Mouse (Mus musculus) midbrain, embryonic 13.5 days (tissue): ENCODE results near the gene Irak1bp1. TPM values are rescaled to one million over a fixed set of nuclear protein-coding genes. Genes with fewer than 3 reads are reported as not detected.

Experiments
- ATAC-seq: fragments of 200-750 bp; cut with Nextera tagmentation; 2 replicates; pipeline ENCODE4 v1.8.0; 2017; ENCODE audit warnings: mild to moderate bottlenecking, moderate TSS enrichment, moderate library complexity
- H3K27ac ChIP-seq: fragments of 300-500 bp; sonication (generic); 2 replicates; pipeline ENCODE4 v1.5.1; 2015; ENCODE audit warnings: inconsistent platforms, mild to moderate bottlenecking, moderate library complexity
- H3K27me3 ChIP-seq: fragments of 300-500 bp; sonication (generic); 2 replicates; pipeline ENCODE4 v1.6.1; 2015; ENCODE audit warnings: mild to moderate bottlenecking, inconsistent platforms
- H3K36me3 ChIP-seq: fragments of 300-500 bp; sonication (generic); 2 replicates; pipeline ENCODE4 v1.6.1; 2015; ENCODE audit warnings: mild to moderate bottlenecking, inconsistent platforms
- H3K4me1 ChIP-seq: fragments of 300-500 bp; sonication (generic); replicated peaks from 2 replicates; pipeline ENCODE4 v1.6.1; 2015; ENCODE audit warnings: inconsistent platforms
- H3K4me2 ChIP-seq: fragments of 300-500 bp; sonication (generic); replicated peaks from 2 replicates; pipeline ENCODE4 v1.6.1; 2015; ENCODE audit warnings: moderate library complexity, mild to moderate bottlenecking, inconsistent platforms
- H3K4me3 ChIP-seq: fragments of 300-500 bp; sonication (generic); replicated peaks from 2 replicates; pipeline ENCODE4 v1.5.1; 2015; ENCODE audit warnings: mild to moderate bottlenecking, inconsistent platforms
- H3K9ac ChIP-seq: fragments of 300-500 bp; sonication (generic); replicated peaks from 2 replicates; pipeline ENCODE4 v1.6.1; 2015; ENCODE audit warnings: mild to moderate bottlenecking, inconsistent platforms
- H3K9me3 ChIP-seq: fragments of 300-500 bp; sonication (generic); 2 replicates; pipeline ENCODE4 v1.6.1; 2016; ENCODE audit warnings: mild to moderate bottlenecking, inconsistent platforms
- WGBS: fragments of 180-500 bp; shearing (Covaris S2); methylation state at CpG from one replicate; pipeline ENCODE4 v1.1.7; 2015; 5-methylcytosine and 5-hydroxymethylcytosine counted together
- polyA plus RNA-seq: library from polyadenylated mRNA; unstranded; fragments of >200 nt; fragmentation: Nextera tagmentation; extraction: Ambion mirVana; gene quantifications from 2 replicates; pipeline ENCODE4 v1.2.1, GENCODE M21; 2015

The Irak1bp1 gene
- polyA plus RNA-seq, 1 experiment from 2014 or later: 29.2 TPM

- H3K36me3 ChIP-seq: peaks cover 20% of the 10 kb centered on the region
- H3K4me2 ChIP-seq: no peak overlapping the region
- H3K27me3 ChIP-seq: no peaks in the 10 kb centered on the region
- 74% methylated on average over 6 of the region's 6 CpGs for whole genome bisulfite sequencing
- H3K9ac ChIP-seq: no peak overlapping the region
- H3K9me3 ChIP-seq: no peaks in the 10 kb centered on the region
- H3K27ac ChIP-seq: no peak overlapping the region
- ATAC-seq: no peak
- H3K4me3 ChIP-seq: no peak overlapping the region
- H3K4me1 ChIP-seq: peaks cover 14% of the 10 kb centered on the region
Observed at GRCm38 (mm10) chr9:82835921-82836320, 6.6 kb downstream of the Irak1bp1 start.

- Histone ChIP-seq H3K36me3 (peaks cover 38% of the 10 kb centered on the region), H3K4me1 (no peaks in the 10 kb centered on the region), H3K4me3 (no peak overlapping the region), H3K4me2 (no peak overlapping the region), H3K27me3 (no peaks in the 10 kb centered on the region), H3K27ac (no peak overlapping the region), H3K9ac (no peak overlapping the region), H3K9me3 (no peaks in the 10 kb centered on the region)
- ATAC-seq: no peak
- WGBS: 96% methylated on average over 4 of the region's 4 CpGs
Observed at GRCm38 (mm10) chr9:82842671-82843070, 13.3 kb downstream of the Irak1bp1 start.

GRCm38 (mm10) chr9:82854040-82854439, 24.7 kb downstream of the Irak1bp1 start:
- Histone ChIP-seq H3K36me3 (no peaks in the 10 kb centered on the region; the same call in 1 of the 2 replicates), H3K4me2 (no peak overlapping the region), H3K4me3 (no peak overlapping the region), H3K9me3 (no peaks in the 10 kb centered on the region), H3K27ac (no peak overlapping the region), H3K9ac (no peak overlapping the region), H3K4me1 (no peaks in the 10 kb centered on the region), H3K27me3 (no peaks in the 10 kb centered on the region)
- WGBS: 61% methylated on average over 2 of the region's 2 CpGs
- 0 out of 2 replicates have a peak, but pooled peaks have one; percentile 37 for ATAC-seq

- no peaks in the 10 kb centered on the region for H3K4me1 ChIP-seq
- no peak overlapping the region for H3K4me2 ChIP-seq
- no peak overlapping the region for H3K4me3 ChIP-seq
- 43% methylated on average over 3 of the region's 3 CpGs for WGBS
- no peak overlapping the region for H3K27ac ChIP-seq
- no peak for ATAC-seq
- H3K27me3 ChIP-seq: no peaks in the 10 kb centered on the region
- no peak overlapping the region for H3K9ac ChIP-seq
- no peaks in the 10 kb centered on the region for H3K36me3 ChIP-seq
- no peaks in the 10 kb centered on the region for H3K9me3 ChIP-seq
Observed at GRCm38 (mm10) chr9:82854973-82855614, 25.8 kb downstream of the Irak1bp1 start.

GRCm38 (mm10) chr9:82856241-82856640, 26.9 kb downstream of the Irak1bp1 start:
- H3K4me1 ChIP-seq: no peaks in the 10 kb centered on the region
- no peak for ATAC-seq
- no peak overlapping the region for H3K4me3 ChIP-seq
- no peak overlapping the region for H3K27ac ChIP-seq
- no peaks in the 10 kb centered on the region for H3K27me3 ChIP-seq
- 89% methylated on average over 4 of the region's 4 CpGs for WGBS
- H3K9ac ChIP-seq: no peak overlapping the region
- H3K9me3 ChIP-seq: no peaks in the 10 kb centered on the region
- no peak overlapping the region for H3K4me2 ChIP-seq
- H3K36me3 ChIP-seq: no peaks in the 10 kb centered on the region

GRCm38 (mm10) chr9:82860805-82861204, 31.5 kb downstream of the Irak1bp1 start:
- H3K4me2 ChIP-seq: no peak overlapping the region
- H3K4me3 ChIP-seq: no peak overlapping the region
- ATAC-seq: no peak
- no peak overlapping the region for H3K9ac ChIP-seq
- 92% methylated on average over 2 of the region's 2 CpGs for WGBS
- H3K27ac ChIP-seq: no peak overlapping the region
- no peaks in the 10 kb centered on the region for H3K9me3 ChIP-seq
- no peaks in the 10 kb centered on the region for H3K27me3 ChIP-seq
- 0 out of 2 replicates have a peak, but pooled peaks cover 5% of the 10 kb centered on the region for H3K36me3 ChIP-seq
- H3K4me1 ChIP-seq: peaks cover 4% of the 10 kb centered on the region

GRCm38 (mm10) chr9:82861316-82861715, 32.0 kb downstream of the Irak1bp1 start:
- no peak overlapping the region for H3K4me3 ChIP-seq
- no peak overlapping the region for H3K9ac ChIP-seq
- no peaks in the 10 kb centered on the region for H3K9me3 ChIP-seq
- 0 out of 2 replicates have a peak, but pooled peaks cover 5% of the 10 kb centered on the region for H3K36me3 ChIP-seq
- no peak overlapping the region for H3K4me2 ChIP-seq
- no peak for ATAC-seq
- no peaks in the 10 kb centered on the region for H3K27me3 ChIP-seq
- H3K4me1 ChIP-seq: peaks cover 4% of the 10 kb centered on the region
- 89% methylated on average over 4 of the region's 4 CpGs for WGBS
- H3K27ac ChIP-seq: no peak overlapping the region

- WGBS: 97% methylated on average over 3 of the region's 3 CpGs
- H3K27ac ChIP-seq: no peak overlapping the region
- ATAC-seq: no peak
- no peak overlapping the region for H3K9ac ChIP-seq
- H3K9me3 ChIP-seq: no peaks in the 10 kb centered on the region
- H3K27me3 ChIP-seq: no peaks in the 10 kb centered on the region
- H3K4me2 ChIP-seq: no peak overlapping the region
- no peak overlapping the region for H3K4me3 ChIP-seq
- 0 out of 2 replicates have a peak, but pooled peaks cover 5% of the 10 kb centered on the region for H3K36me3 ChIP-seq
- peaks cover 4% of the 10 kb centered on the region for H3K4me1 ChIP-seq
Observed at GRCm38 (mm10) chr9:82861775-82862430, 32.6 kb downstream of the Irak1bp1 start.

- WGBS: 88% methylated on average over 1 of the region's 1 CpGs
- ATAC-seq: no peak
- H3K27ac ChIP-seq: no peak overlapping the region
Observed at GRCm38 (mm10) chr9:82866121-82866520, 36.8 kb downstream of the Irak1bp1 start.

GRCm38 (mm10) chr9:82867698-82868097, 38.4 kb downstream of the Irak1bp1 start:
- Histone ChIP-seq H3K36me3 (peaks cover 29% of the 10 kb centered on the region), H3K4me1 (peaks cover 4% of the 10 kb centered on the region), H3K9me3 (no peaks in the 10 kb centered on the region), H3K27ac (no peak overlapping the region), H3K4me3 (no peak overlapping the region), H3K27me3 (no peaks in the 10 kb centered on the region), H3K4me2 (no peak overlapping the region), H3K9ac (no peak overlapping the region)
- ATAC-seq: no peak
- 92% methylated on average over 3 of the region's 3 CpGs for WGBS

More at GRCm38 (mm10) chr9:82866121-82866520, 36.8 kb downstream of the Irak1bp1 start:
- Histone ChIP-seq H3K27me3 (no peaks in the 10 kb centered on the region), H3K4me2 (no peak overlapping the region), H3K4me3 (no peak overlapping the region), H3K9me3 (no peaks in the 10 kb centered on the region), H3K36me3 (peaks cover 20% of the 10 kb centered on the region), H3K9ac (no peak overlapping the region), H3K4me1 (peaks cover 4% of the 10 kb centered on the region)

GRCm38 (mm10) chr9:82877078-82877477, 47.7 kb downstream of the Irak1bp1 start:
- no peak for ATAC-seq
- Histone ChIP-seq H3K9me3 (no peaks in the 10 kb centered on the region), H3K9ac (no peak overlapping the region), H3K36me3 (peaks cover 58% of the 10 kb centered on the region), H3K27ac (no peak overlapping the region), H3K4me3 (no peak overlapping the region), H3K27me3 (no peaks in the 10 kb centered on the region), H3K4me2 (no peak overlapping the region), H3K4me1 (no peaks in the 10 kb centered on the region)
- WGBS: 96% methylated on average over 1 of the region's 1 CpGs

- Histone ChIP-seq H3K36me3 (peaks cover 60% of the 10 kb centered on the region), H3K9ac (no peak overlapping the region), H3K4me1 (no peaks in the 10 kb centered on the region), H3K27ac (no peak overlapping the region), H3K9me3 (no peaks in the 10 kb centered on the region), H3K27me3 (no peaks in the 10 kb centered on the region), H3K4me2 (no peak overlapping the region), H3K4me3 (no peak overlapping the region)
- no peak for ATAC-seq
Observed at GRCm38 (mm10) chr9:82884177-82884576, 54.8 kb downstream of the Irak1bp1 start.
